Mouse (Mus musculus): ENCODE measurements around the gene Cdc25b. TPM values are rescaled to one million over a fixed set of nuclear protein-coding genes. Genes with fewer than 3 reads are reported as not detected.
"Not testable (repeated sequence)": the region's sequence is repeated elsewhere in the genome, so short reads cannot be mapped to it uniquely, and the experiment has no call there.

Cdc25b gene
- total RNA-seq, 1 experiment from 2014 or later = 11.3 TPM

DNA sequence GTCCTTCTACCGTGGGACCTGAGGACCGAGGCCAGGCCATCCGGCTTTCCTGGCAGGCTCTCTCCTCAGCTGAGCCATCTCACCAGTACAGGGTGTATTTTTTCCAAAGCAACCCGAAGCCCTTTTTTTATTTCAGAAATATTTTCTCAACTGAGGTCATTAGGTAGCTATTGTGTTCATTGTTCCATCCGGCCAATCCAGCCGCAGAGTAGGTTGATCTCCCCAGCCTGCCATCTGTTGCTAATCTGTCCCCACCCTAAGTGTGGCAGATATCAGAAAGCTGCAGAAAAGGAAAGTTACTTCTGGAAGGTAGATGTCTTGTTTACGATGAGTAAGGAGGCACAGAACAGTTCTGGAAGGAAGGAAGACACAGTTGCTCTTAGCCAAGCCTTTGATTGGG lies 27.0 kb downstream of the Cdc25b start:
- ATAC-seq (replicated peaks; ENCODE audit: insufficient number of reproducible peaks, low FRiP score, low TSS enrichment, poor library complexity, severe bottlenecking) = no peak

DNA sequence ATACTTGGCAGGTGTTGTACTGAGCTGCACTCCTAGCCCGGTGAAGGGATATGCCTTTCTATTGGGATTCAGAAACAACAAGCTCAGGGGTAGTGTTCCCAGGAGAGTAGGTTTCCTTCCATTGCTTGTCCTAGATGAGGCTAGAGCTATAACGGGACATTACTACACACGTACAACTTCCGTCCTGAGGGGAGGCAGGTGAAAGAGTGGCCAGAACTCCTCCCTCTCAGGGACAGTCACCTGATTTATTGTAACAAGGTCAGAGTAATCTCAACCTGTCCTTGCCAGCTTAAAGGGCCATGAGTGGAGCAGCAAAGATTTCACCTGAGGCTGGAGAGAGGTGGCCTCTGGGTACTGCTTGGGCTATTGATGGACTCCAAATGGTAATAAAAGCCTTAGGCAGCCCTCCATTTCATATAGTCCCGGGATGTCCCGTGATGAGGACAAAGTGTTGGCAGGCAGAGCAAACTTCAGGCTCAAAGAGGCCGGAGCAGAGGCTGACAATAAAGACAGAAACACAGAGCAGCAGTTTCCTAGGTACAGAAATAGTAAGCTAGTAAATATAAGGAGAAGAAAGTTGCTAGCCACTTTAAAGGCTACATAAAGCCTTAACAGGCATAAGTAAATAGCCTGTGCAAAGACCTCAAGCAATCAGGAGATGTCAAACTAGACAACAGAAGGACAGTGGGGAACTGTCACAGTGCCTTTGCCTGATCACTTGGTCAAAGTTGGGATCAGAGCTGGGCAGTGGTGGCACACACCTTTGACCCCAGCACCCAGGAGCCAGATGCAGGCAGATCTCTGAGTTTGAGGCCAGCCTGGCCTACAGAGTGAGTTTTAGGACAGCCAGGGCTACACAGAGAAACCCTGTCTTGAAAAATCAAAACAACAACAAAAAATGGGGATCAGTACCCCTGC lies 29.5 kb downstream of the Cdc25b start:
- ATAC-seq (replicated peaks; ENCODE audit: insufficient number of reproducible peaks, low FRiP score, low TSS enrichment, poor library complexity, severe bottlenecking) = no peak

DNA sequence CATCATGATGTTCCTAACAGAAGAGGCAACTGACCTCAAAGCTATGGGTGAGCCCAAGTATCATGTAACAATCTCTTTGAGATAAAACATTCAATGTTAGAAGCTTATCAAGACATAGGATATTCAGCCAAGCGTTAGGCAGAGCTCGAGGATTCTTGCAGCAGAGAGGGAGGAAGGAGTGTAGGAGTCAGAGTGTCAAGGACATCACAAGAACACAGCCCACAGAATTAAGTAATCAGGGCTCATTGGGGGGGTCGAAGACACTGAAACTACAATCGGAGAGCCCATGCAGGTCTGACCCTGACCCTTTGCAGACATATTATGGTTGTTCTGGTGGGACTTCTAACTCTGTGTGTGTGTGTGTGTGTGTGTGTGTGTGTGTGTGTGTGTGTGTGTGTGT lies 33.3 kb downstream of the Cdc25b start:
- ATAC-seq (replicated peaks; ENCODE audit: insufficient number of reproducible peaks, low FRiP score, low TSS enrichment, poor library complexity, severe bottlenecking) = no peak

DNA sequence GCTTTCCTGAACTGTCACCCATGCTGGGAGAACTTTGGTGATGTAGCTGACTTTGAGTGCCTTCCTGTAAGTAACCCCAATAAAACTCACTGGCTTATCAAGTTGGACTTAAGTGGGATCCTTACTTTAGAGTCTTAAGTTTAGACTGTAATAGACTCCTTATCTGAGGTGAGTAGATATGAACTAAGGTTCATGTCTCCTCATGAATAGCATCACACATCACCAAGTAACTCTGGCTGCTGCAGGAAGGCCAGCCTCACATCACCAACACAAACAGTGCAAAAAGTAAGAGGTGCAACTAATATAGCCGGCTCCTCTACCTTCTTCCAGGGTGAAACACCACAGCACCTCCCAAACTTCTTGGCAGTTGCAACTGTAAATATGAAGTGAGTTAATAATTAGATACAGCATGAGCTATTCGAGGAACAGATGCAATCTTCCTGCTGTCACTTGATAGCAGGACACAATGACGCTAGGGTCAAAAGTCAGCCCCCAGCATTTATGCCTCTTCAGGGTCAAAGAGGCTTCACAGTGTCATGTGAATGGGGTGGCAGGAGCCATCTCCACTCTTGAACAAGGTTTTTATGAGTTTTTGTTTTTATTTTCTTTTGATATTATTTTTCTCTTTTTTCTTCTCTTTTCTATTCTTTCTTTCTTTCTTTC lies 35.2 kb downstream of the Cdc25b start:
- no peak for ATAC-seq (replicated peaks; ENCODE audit: insufficient number of reproducible peaks, low FRiP score, low TSS enrichment, poor library complexity, severe bottlenecking)

DNA sequence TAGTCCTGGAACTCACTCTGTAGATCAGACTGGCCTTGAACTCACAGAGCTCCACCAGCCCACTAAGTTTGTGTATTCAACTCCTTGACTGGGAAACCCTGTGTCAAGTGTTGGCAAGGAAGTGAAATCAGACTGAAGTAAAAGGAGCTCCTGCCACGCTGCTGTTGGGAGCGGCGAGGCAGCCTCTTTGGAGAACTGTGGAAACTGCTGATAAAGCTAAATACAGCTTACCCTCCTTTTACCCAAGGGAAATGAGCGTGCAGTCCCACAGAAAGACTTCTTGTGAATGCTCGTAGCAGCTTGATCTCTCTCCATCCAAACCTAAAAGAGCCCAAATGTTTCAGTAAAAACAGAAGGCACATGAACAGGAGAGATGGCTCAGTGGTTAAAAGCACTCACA lies 35.8 kb downstream of the Cdc25b start:
- ATAC-seq (replicated peaks; ENCODE audit: insufficient number of reproducible peaks, low FRiP score, low TSS enrichment, poor library complexity, severe bottlenecking) = no peak

DNA sequence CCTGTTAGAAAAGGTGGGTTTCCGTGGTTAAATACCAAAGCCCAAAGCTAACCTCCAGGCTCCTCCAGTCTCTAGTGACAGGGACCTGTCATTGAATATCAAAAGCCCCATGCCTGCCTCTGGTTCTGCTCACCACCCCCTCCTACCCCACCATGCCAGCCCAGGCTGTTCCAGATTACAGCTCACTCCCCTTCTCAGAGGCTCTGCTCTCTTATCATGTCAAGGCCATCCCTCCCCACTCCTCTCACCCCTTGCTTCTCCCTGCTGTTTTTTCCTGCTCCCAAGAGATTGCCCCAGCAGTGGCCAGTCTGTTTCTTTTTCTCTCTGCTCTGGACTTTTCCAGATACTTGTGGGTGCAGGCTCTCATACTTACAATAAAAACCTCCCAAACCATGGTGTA lies 36.8 kb downstream of the Cdc25b start:
- ATAC-seq (replicated peaks; ENCODE audit: insufficient number of reproducible peaks, low FRiP score, low TSS enrichment, poor library complexity, severe bottlenecking) = no peak

DNA sequence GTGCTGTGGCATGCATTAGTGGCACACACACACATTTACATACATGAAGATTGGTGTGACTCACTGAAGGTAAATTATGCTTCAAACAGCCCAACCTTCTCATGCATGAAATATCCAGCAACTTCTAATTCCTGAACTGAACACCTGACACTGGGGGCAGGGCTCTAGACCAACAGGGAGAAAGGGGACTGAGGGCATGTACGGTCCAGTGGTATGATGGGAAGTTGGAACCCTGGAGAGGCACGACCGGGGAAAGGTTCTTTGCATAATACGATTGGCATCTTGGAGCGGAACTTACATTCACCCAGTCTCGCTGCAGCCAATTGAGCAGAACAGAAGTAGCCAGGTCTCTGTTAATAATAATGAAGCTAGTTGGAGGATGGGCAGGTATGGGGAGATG lies 38.4 kb downstream of the Cdc25b start:
- no peak for ATAC-seq (replicated peaks; ENCODE audit: insufficient number of reproducible peaks, low FRiP score, low TSS enrichment, poor library complexity, severe bottlenecking)

DNA sequence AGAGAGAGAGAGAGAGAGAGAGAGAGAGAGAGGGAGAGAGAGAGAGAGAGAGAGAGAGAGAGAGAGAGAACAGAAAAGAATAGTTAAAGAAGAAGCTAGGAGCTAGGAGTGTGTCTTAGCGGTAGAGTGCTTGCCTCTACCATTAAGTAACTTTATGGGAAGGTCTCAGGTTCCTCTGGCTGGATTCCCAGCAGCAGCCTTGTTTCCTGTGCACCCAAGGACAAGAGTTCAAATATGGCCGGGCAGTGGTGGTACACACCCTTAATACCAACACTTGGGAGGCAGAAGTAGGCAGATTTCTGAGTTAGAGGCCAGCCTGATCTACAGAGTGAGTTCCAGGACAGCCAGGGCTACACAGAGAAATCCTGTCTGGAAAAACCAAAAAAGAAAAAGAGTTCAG lies 39.9 kb downstream of the Cdc25b start:
- not testable (repeated sequence) for ATAC-seq (replicated peaks; ENCODE audit: insufficient number of reproducible peaks, low FRiP score, low TSS enrichment, poor library complexity, severe bottlenecking)

DNA sequence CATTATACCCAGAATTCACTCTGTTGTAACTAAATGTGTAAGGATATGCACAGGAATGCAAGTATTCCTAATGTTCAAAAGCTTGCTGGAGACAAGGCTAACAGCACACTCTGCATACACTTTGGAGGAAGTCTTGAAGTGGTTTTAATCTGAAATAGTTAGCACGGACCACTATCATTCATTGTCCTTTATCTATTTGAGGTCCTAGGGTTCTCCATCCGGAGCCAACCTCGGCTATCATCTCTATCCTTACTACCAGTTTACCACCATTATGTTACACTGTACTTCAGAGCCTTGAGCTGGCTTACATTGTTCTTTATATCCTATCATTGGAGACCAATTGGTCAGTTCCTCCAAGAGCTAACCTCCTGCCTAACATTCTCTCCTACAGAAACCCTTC lies 40.5 kb downstream of the Cdc25b start:
- no peak for ATAC-seq (replicated peaks; ENCODE audit: insufficient number of reproducible peaks, low FRiP score, low TSS enrichment, poor library complexity, severe bottlenecking)

DNA sequence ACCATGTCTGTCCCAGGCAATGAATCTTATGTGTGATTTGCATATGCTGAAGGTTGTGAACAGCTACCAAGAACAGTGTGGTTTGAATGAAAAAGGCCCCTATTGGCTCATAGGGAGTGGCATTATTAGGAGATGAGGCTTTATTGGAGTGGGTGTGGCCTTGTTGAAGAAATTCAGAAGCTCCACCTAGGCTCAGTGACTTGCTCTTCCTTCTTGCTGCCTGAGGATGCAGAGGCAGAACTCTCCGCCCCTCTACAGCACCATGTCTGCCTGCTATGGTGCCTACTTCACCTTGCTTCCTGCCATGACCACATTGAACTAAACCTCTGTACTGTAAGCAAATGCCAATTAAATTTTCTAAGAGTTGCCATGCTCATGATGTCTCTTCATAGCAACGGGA lies 45.8 kb downstream of the Cdc25b start:
- ATAC-seq (replicated peaks; ENCODE audit: insufficient number of reproducible peaks, low FRiP score, low TSS enrichment, poor library complexity, severe bottlenecking) = 0 out of 2 replicates have a peak, but pooled peaks have one; percentile 15

DNA sequence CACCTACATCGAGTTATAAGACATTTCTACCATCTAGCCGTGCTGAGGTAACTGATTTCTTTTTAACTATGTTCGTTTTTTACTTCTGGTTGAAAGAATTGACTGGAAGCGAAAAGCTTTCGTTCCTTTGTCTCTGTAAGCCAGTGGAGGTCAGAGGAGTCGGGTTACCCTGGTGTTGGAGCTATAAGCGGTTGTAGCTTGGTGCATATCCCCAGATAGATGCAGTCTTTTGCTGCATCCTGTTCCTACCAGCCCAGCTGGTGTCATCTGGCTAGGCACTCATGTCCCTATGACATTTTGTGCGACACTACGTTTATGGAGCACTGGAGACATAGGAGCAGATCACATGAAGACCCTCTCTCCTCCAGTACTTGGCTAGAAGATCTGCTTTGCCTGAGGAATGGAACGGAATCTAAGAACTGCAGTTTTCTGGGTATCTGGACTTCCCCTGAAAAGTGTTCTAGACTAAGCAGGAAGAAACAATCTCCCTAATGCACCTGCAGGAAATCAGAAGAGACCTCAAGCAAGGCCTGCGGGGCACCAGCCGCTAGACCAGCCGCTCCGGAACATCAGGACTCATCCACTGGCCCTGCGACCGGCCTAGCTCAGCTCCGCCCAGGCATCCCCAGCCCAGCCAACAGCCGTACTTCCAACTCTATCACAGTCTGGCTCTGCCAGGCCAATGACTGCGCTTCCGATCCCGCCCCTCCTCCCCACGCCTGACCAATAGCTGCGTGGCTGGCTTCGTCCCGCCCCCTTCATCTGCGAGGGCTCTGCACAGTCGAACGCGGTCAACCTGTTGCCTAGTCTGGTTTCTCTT lies 46.8 kb downstream of the Cdc25b start, which contains the start of gene Mavs:
Gene Mavs, plus strand, starts transcription at position 757 of the 820 bp plus-strand sequence.
- ATAC-seq (replicated peaks; ENCODE audit: insufficient number of reproducible peaks, low FRiP score, low TSS enrichment, poor library complexity, severe bottlenecking) = peak; percentile 99

DNA sequence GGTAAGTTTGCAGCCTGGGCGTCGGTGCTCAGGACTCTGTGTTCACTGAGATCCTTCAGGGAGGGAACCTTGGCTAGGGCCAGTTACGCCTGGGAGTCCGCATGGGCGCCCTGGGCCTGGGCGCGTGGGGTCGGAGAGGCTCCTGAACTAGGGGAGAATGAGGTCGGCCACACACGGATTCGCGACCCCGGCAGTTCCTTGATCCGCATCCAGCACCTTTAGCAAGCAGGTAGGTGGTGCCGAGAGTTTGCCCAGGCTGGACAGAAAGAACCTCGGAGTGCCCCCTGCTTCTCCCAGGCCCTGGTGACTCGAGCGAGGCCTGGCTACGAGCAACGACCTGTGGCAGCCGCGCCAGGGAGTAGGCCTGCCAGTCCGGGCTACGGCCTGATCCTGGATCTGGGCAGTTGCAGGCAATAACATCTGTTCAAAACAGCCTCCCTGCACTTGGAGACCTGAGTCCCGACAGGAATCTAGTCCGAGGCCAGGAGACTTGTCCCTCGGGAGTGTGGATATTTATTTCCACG lies 47.4 kb downstream of the Cdc25b start:
- no peak for ATAC-seq (replicated peaks; ENCODE audit: insufficient number of reproducible peaks, low FRiP score, low TSS enrichment, poor library complexity, severe bottlenecking)

DNA sequence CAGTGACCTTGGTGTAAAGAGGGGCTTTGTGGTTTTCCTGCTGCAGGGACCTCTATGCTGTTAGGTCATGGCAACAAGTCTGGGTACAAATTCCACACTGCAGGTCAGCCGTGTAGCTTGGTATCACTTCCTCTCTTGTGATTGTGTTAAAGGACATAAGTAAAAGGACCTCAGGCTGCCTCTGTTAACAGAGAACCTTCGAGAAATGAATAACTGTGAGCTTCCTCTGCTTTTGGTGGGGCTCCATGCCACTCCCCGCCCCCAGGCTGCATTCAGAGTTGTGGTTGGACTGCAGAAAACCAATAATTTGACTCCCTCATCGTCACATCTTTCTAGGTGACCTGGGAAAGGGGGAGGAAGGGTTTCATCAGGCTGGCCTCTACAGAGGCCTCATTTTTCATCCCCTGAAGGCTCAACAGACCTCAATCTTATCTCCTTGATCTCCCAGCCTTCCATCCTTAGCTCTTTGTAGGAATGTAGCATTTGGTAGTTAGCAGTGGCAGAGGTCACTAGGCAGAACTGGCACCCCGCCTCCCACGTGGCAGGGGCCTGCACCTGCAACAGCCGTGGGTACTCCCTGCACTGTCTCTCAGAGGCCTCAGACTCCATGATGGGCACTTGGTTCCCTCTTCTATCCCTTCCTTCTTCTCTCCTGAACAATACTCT lies 48.4 kb downstream of the Cdc25b start:
- ATAC-seq (replicated peaks; ENCODE audit: insufficient number of reproducible peaks, low FRiP score, low TSS enrichment, poor library complexity, severe bottlenecking) = peak; percentile 44

DNA sequence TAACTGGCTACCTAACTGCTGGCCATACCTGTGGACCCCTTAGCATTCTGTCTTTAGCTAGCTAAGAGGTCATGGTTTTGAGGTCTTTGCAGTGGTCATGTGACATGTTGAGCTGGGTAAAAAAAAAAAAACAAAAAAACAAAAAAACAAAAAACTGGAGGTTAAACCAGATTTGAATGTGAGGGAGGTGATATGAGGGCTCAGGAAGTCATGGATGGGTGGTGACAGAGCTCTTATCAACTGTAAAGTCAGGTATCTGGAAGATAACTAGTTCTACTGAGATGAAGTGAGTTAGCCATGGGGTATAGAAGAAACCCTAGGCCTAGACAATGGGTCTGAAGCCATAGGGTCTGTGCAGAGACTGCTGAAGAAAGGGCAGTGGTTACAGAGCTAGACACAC lies 55.4 kb downstream of the Cdc25b start:
- no peak for ATAC-seq (replicated peaks; ENCODE audit: insufficient number of reproducible peaks, low FRiP score, low TSS enrichment, poor library complexity, severe bottlenecking)

DNA sequence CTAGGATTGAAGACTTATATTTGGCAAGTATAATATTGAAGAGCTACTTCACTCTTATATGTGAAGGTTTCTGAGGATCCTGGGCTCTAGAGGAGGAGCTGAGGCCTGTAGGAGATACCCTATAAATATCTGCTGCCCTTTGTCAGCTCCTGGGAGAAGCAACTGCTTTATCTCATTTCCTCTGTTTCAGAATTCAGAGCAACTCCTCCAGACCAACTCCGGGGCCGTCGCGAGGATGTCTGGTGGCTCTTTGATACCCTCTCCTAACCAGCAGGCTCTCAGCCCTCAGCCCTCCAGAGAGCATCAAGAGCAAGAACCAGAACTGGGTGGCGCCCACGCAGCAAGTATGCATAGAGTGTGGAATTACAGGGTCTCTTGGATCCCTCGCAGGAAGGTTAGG lies 56.2 kb downstream of the Cdc25b start:
- ATAC-seq (replicated peaks; ENCODE audit: insufficient number of reproducible peaks, low FRiP score, low TSS enrichment, poor library complexity, severe bottlenecking) = no peak
